Mouse (Mus musculus): ENCODE results near the gene Syngr1.

- TF ChIP-seq NRF1 (IDR thresholded peaks at IDR 0.05; ENCODE audit: insufficient read depth, low read depth, low read length, poor library complexity, severe bottlenecking) = no peak
- TF ChIP-seq NELFE (IDR thresholded peaks at IDR 0.05; ENCODE audit: low read depth, low read length) = no peak
- no peak for TF ChIP-seq ZMIZ1 (IDR thresholded peaks at IDR 0.05; ENCODE audit: low read depth, low read length)
- TF ChIP-seq CTCF (IDR thresholded peaks at IDR 0.05 in 2 of 3, conservative IDR thresholded peaks at IDR 0.05 in 1 of 3; ENCODE audit: control insufficient read depth in 1 of 3, insufficient read depth in 1 of 3, low read depth in 2 of 3, low read length in 3 of 3, poor library complexity in 1 of 3, severe bottlenecking in 1 of 3) = peak; percentile 17 to 56 (median 27); a peak in 4 of 6 replicates
- TF ChIP-seq MYC (IDR thresholded peaks at IDR 0.05; ENCODE audit: low read depth, low read length) = no peak
- no peak for TF ChIP-seq POLR2A (IDR thresholded peaks at IDR 0.05; ENCODE audit: control insufficient read depth in 1 of 2, insufficient read depth in 1 of 2, low read depth in 1 of 2, low read length in 2 of 2, poor library complexity in 1 of 2)
Measured at GRCm38 (mm10) chr15:80127191-80127590, 36.1 kb downstream of the Syngr1 start.

All from MEL (cell line).